Mouse (Mus musculus) liver, embryonic 11.5 days (tissue): Measurements from ENCODE around the gene Slc9a9. TPM values are rescaled to one million over a fixed set of nuclear protein-coding genes. Genes with fewer than 3 reads are reported as not detected.
A peak's percentile ranks its signal among the peaks of the same experiment; 100 is the strongest.

Experiments
- ATAC-seq: fragments of 200-750 bp; cut with Nextera tagmentation; replicated peaks from 2 replicates; pipeline ENCODE4 v1.8.0; 2017; ENCODE audit warnings: moderate number of reproducible peaks, mild to moderate bottlenecking, moderate TSS enrichment, moderate library complexity; ENCODE audit not compliant: low FRiP score
- DNase-seq: peaks from one replicate; pipeline ENCODE4 v3.0.0-alpha.2; 2017; ENCODE audit warnings: low spot score
- H3K27ac ChIP-seq: fragments of 300-500 bp; sonication (generic); 2 replicates; pipeline ENCODE4 v1.5.1; 2014; ENCODE audit warnings: mild to moderate bottlenecking, low read depth, low read length, control low read depth
- H3K27me3 ChIP-seq: fragments of 300-500 bp; sonication (generic); replicated peaks from 2 replicates; pipeline ENCODE4 v1.6.1; 2014; ENCODE audit warnings: low read length, mixed read lengths; ENCODE audit not compliant: control insufficient read depth, insufficient read depth
- H3K36me3 ChIP-seq: fragments of 300-500 bp; sonication (generic); 2 replicates; pipeline ENCODE4 v1.6.1; 2014; ENCODE audit warnings: mild to moderate bottlenecking, low read length, moderate library complexity, mixed read lengths; ENCODE audit not compliant: control insufficient read depth, insufficient read depth
- H3K4me1 ChIP-seq: fragments of 300-500 bp; sonication (generic); replicated peaks from 2 replicates; pipeline ENCODE4 v1.6.1; 2014; ENCODE audit warnings: low read length, mixed read lengths; ENCODE audit not compliant: control insufficient read depth, insufficient read depth
- H3K4me2 ChIP-seq: fragments of 300-500 bp; sonication (generic); 2 replicates; pipeline ENCODE4 v1.6.1; 2014; ENCODE audit warnings: mild to moderate bottlenecking, control low read depth, moderate library complexity
- H3K4me3 ChIP-seq: fragments of 300-500 bp; sonication (generic); 2 replicates; pipeline ENCODE4 v1.5.1; 2014; ENCODE audit warnings: low read depth, low read length, control low read depth
- H3K9ac ChIP-seq: fragments of 300-500 bp; sonication (generic); 2 replicates; pipeline ENCODE4 v1.6.1; 2014; ENCODE audit warnings: low read depth, low read length, control low read depth
- H3K9me3 ChIP-seq: fragments of 300-500 bp; sonication (generic); 2 replicates; pipeline ENCODE4 v1.6.1; 2016; ENCODE audit warnings: low read length, inconsistent platforms, mixed read lengths; ENCODE audit not compliant: control insufficient read depth
- WGBS: fragments of 180-500 bp; shearing (Covaris S2); extraction: QIAGEN DNeasy Blood & Tissue Kit; methylation state at CpG from one replicate; pipeline ENCODE4 v1.1.7; 2014; 5-methylcytosine and 5-hydroxymethylcytosine counted together
- polyA plus RNA-seq: library from polyadenylated mRNA; unstranded; fragments of >200 nt; fragmentation: Nextera tagmentation; extraction: Ambion mirVana; gene quantifications from 2 replicates; pipeline ENCODE4 v1.2.1, GENCODE M21; 2014

Gene Slc9a9
- polyA plus RNA-seq, 1 experiment from 2014 or later: 1.9 TPM

- Histone ChIP-seq H3K9me3 (no peaks in the 10 kb centered on the region), H3K9ac (no peak overlapping the region), H3K36me3 (no peaks in the 10 kb centered on the region), H3K4me3 (no peak overlapping the region), H3K4me1 (no peaks in the 10 kb centered on the region), H3K27ac (no peak overlapping the region), H3K27me3 (no peaks in the 10 kb centered on the region), H3K4me2 (no peak overlapping the region)
- 80% methylated on average over 4 of the region's 4 CpGs for WGBS
- peak; percentile 56 for ATAC-seq
- no peak for DNase-seq
Observed at GRCm38 (mm10) chr9:94840972-94841371, 171.3 kb downstream of the Slc9a9 start.

GRCm38 (mm10) chr9:94844176-94844575 is 174.5 kb downstream of the Slc9a9 start:
- H3K9ac ChIP-seq: no peak overlapping the region
- no peak overlapping the region for H3K4me2 ChIP-seq
- H3K27me3 ChIP-seq: no peaks in the 10 kb centered on the region
- no peak for DNase-seq
- H3K36me3 ChIP-seq: no peaks in the 10 kb centered on the region
- no peak overlapping the region for H3K4me3 ChIP-seq
- H3K27ac ChIP-seq: no peak overlapping the region
- ATAC-seq: no peak
- WGBS: 77% methylated on average over 3 of the region's 3 CpGs
- H3K4me1 ChIP-seq: no peaks in the 10 kb centered on the region
- no peaks in the 10 kb centered on the region for H3K9me3 ChIP-seq

- Histone ChIP-seq H3K4me3 (no peak overlapping the region), H3K9me3 (no peaks in the 10 kb centered on the region), H3K4me2 (no peak overlapping the region), H3K27ac (no peak overlapping the region), H3K9ac (no peak overlapping the region), H3K36me3 (no peaks in the 10 kb centered on the region), H3K4me1 (no peaks in the 10 kb centered on the region), H3K27me3 (no peaks in the 10 kb centered on the region)
- WGBS: 84% methylated on average over 6 of the region's 6 CpGs
- DNase-seq: no peak
- no peak for ATAC-seq
Observed at GRCm38 (mm10) chr9:94847624-94848023, 177.9 kb downstream of the Slc9a9 start.

GRCm38 (mm10) chr9:94851550-94851949 is 181.8 kb downstream of the Slc9a9 start:
- Histone ChIP-seq H3K9ac (no peak overlapping the region), H3K27me3 (no peaks in the 10 kb centered on the region), H3K27ac (no peak overlapping the region), H3K36me3 (no peaks in the 10 kb centered on the region), H3K4me1 (no peaks in the 10 kb centered on the region), H3K9me3 (no peaks in the 10 kb centered on the region), H3K4me3 (no peak overlapping the region), H3K4me2 (no peak overlapping the region)
- WGBS: 68% methylated on average over 3 of the region's 3 CpGs
- ATAC-seq: no peak
- DNase-seq: no peak

GRCm38 (mm10) chr9:94856093-94856492 is 186.4 kb downstream of the Slc9a9 start:
- Histone ChIP-seq H3K36me3 (no peaks in the 10 kb centered on the region), H3K4me1 (no peaks in the 10 kb centered on the region), H3K9ac (no peak overlapping the region), H3K9me3 (no peaks in the 10 kb centered on the region), H3K27me3 (no peaks in the 10 kb centered on the region), H3K4me3 (no peak overlapping the region), H3K4me2 (no peak overlapping the region), H3K27ac (no peak overlapping the region)
- DNase-seq: no peak
- ATAC-seq: no peak
- WGBS: 49% methylated on average over 3 of the region's 3 CpGs

- H3K27ac ChIP-seq: no peak overlapping the region
- ATAC-seq (no peak), DNase-seq (no peak)
- no peaks in the 10 kb centered on the region for H3K9me3 ChIP-seq
- no peaks in the 10 kb centered on the region for H3K4me1 ChIP-seq
- H3K4me2 ChIP-seq: no peak overlapping the region
- WGBS: 70% methylated on average over 1 of the region's 1 CpGs
- H3K9ac ChIP-seq: no peak overlapping the region
- H3K36me3 ChIP-seq: no peaks in the 10 kb centered on the region
- no peak overlapping the region for H3K4me3 ChIP-seq
- H3K27me3 ChIP-seq: no peaks in the 10 kb centered on the region
Observed at GRCm38 (mm10) chr9:94868557-94868956, 198.8 kb downstream of the Slc9a9 start.

GRCm38 (mm10) chr9:94869023-94869799 is 199.5 kb downstream of the Slc9a9 start:
- H3K9ac ChIP-seq: no peak overlapping the region
- WGBS: 69% methylated on average over 4 of the region's 4 CpGs
- no peaks in the 10 kb centered on the region for H3K9me3 ChIP-seq
- no peaks in the 10 kb centered on the region for H3K4me1 ChIP-seq
- H3K4me3 ChIP-seq: no peak overlapping the region
- H3K27me3 ChIP-seq: no peaks in the 10 kb centered on the region
- ATAC-seq: no peak
- H3K36me3 ChIP-seq: no peaks in the 10 kb centered on the region
- no peak overlapping the region for H3K4me2 ChIP-seq
- H3K27ac ChIP-seq: no peak overlapping the region
- DNase-seq: no peak

GRCm38 (mm10) chr9:94882517-94882916 is 212.8 kb downstream of the Slc9a9 start:
- H3K4me2 ChIP-seq: no peak overlapping the region
- H3K27ac ChIP-seq: no peak overlapping the region
- WGBS: 79% methylated on average over 3 of the region's 3 CpGs
- H3K4me3 ChIP-seq: no peak overlapping the region
- DNase-seq (no peak), ATAC-seq (no peak)
- H3K36me3 ChIP-seq: no peaks in the 10 kb centered on the region
- H3K27me3 ChIP-seq: no peaks in the 10 kb centered on the region
- no peaks in the 10 kb centered on the region for H3K4me1 ChIP-seq
- H3K9me3 ChIP-seq: no peaks in the 10 kb centered on the region
- H3K9ac ChIP-seq: no peak overlapping the region

- H3K4me3 ChIP-seq: no peak overlapping the region
- 81% methylated on average over 5 of the region's 5 CpGs for WGBS
- H3K4me2 ChIP-seq: no peak overlapping the region
- no peaks in the 10 kb centered on the region for H3K9me3 ChIP-seq
- DNase-seq (no peak), ATAC-seq (no peak)
- no peak overlapping the region for H3K9ac ChIP-seq
- no peak overlapping the region for H3K27ac ChIP-seq
- H3K27me3 ChIP-seq: no peaks in the 10 kb centered on the region
- H3K36me3 ChIP-seq: no peaks in the 10 kb centered on the region
- H3K4me1 ChIP-seq: no peaks in the 10 kb centered on the region
Observed at GRCm38 (mm10) chr9:94883435-94883834, 213.7 kb downstream of the Slc9a9 start.
